Mouse (Mus musculus) intestine, embryonic 14.5 days (tissue): ENCODE measurements around the gene Dnajb2. TPM values are rescaled to one million over a fixed set of nuclear protein-coding genes. Genes with fewer than 3 reads are reported as not detected.
A peak's percentile ranks its signal among the peaks of the same experiment; 100 is the strongest.

Source experiments
- ATAC-seq: fragments of 200-750 bp; cut with Nextera tagmentation; replicated peaks from 2 replicates; pipeline ENCODE4 v1.8.0; 2017; ENCODE audit warnings: low read depth, moderate number of reproducible peaks, moderate TSS enrichment, moderate library complexity; ENCODE audit not compliant: low FRiP score, low TSS enrichment
- DNase-seq: peaks from one replicate; pipeline ENCODE4 v3.0.0-alpha.2; 2018; ENCODE audit warnings: low spot score
- H3K27ac ChIP-seq: fragments of 300-500 bp; sonication (generic); 2 replicates; pipeline ENCODE4 v1.5.1; 2014; ENCODE audit warnings: low read depth, mild to moderate bottlenecking, control low read depth
- H3K27me3 ChIP-seq: fragments of 300-500 bp; sonication (generic); replicated peaks from 2 replicates; pipeline ENCODE4 v1.6.1; 2014; ENCODE audit warnings: low read length, control low read depth; ENCODE audit not compliant: control insufficient read depth, insufficient read depth
- H3K36me3 ChIP-seq: fragments of 300-500 bp; sonication (generic); 2 replicates; pipeline ENCODE4 v1.6.1; 2014; ENCODE audit warnings: low read length, control low read depth; ENCODE audit not compliant: control insufficient read depth, insufficient read depth
- H3K4me1 ChIP-seq: fragments of 300-500 bp; sonication (generic); replicated peaks from 2 replicates; pipeline ENCODE4 v1.6.1; 2014; ENCODE audit warnings: low read length, control low read depth, mixed read lengths; ENCODE audit not compliant: control insufficient read depth, insufficient read depth
- H3K4me2 ChIP-seq: fragments of 300-500 bp; sonication (generic); 2 replicates; pipeline ENCODE4 v1.6.1; 2014; ENCODE audit warnings: low read length
- H3K4me3 ChIP-seq: fragments of 300-500 bp; sonication (generic); 2 replicates; pipeline ENCODE4 v1.5.1; 2014; ENCODE audit warnings: low read depth, low read length, control low read depth, mixed read lengths
- H3K9ac ChIP-seq: fragments of 300-500 bp; sonication (generic); 2 replicates; pipeline ENCODE4 v1.6.1; 2014; ENCODE audit warnings: mild to moderate bottlenecking, low read length
- H3K9me3 ChIP-seq: fragments of 300-500 bp; sonication (generic); 2 replicates; pipeline ENCODE4 v1.6.1; 2016; ENCODE audit warnings: low read length, control low read depth; ENCODE audit not compliant: control insufficient read depth
- WGBS: fragments of 180-500 bp; shearing (Covaris S2); extraction: QIAGEN DNeasy Blood & Tissue Kit; methylation state at CpG from one replicate; pipeline ENCODE4 v1.1.7; 2014; 5-methylcytosine and 5-hydroxymethylcytosine counted together
- polyA plus RNA-seq: library from polyadenylated mRNA; unstranded; fragments of >200 nt; fragmentation: Nextera tagmentation; extraction: Ambion mirVana; gene quantifications from 2 replicates; pipeline ENCODE4 v1.2.1, GENCODE M21; 2014

The Dnajb2 gene
- 14.2 TPM in 2 replicates for polyA plus RNA-seq

DNA sequence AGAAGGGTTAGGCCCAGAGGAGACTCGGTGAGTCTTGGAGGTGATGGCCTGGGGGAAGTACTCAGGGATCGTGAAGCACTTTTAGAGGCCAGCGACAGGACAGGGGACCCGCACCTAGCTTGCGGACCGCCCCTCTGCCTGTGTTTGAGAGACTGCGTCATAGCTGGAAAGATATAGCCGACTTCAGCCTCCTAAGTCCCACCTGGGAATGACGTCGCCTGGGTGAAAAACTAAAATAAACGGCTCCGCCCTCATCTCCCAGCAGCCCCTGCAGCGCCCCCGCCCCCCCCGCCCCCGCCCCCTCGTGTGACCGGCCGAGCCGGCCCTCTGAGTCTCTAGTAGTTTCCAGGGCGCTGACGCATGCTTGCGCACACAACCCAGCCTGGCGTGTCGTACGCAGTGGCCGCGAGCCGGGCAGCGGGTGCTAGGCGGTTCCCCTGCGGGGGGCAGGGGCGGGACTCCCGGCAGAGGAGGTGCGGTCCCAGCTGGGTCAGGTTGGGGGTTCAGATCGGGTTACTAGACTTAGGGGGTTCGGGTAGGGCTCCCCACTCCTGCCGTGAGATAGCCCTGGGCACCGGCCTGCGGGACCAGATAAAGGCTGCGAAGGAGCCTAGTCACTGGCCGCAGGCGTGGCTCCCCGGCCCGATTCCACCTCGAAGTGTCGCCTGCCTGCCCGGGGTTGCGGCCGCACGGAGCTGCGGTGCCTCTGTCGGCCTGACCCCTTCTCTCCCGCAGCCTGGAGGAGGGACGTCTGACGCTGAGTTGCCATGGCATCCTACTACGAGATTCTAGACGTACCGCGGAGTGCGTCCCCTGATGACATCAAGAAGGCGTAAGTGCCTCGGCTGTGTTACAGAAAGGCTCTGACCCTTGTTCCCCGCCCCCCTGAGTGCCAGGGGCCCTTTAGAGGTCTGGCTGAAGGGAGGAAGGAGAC is at the start of gene Dnajb2:
TSS of gene Dnajb2 (plus strand) at position 290 of the 934 bp plus-strand sequence.
- Histone ChIP-seq H3K9ac (peak within 1 kb of the TSS; percentile 81), H3K36me3 (peaks cover 6% of the 10 kb centered on the region; the same call in 1 of the 2 replicates), H3K4me3 (peak within 1 kb of the TSS; percentile 69), H3K4me1 (peaks cover 6% of the 10 kb centered on the region; the same call in 1 of the 2 replicates), H3K4me2 (peak within 1 kb of the TSS; percentile 84), H3K27me3 (no peaks in the 10 kb centered on the region), H3K9me3 (no peaks in the 10 kb centered on the region), H3K27ac (peak within 1 kb of the TSS; percentile 64)
- peak; percentile 85 for DNase-seq
- ATAC-seq: peak; percentile 93
- under 1% methylated on average over 64 of the region's 64 CpGs for WGBS

DNA sequence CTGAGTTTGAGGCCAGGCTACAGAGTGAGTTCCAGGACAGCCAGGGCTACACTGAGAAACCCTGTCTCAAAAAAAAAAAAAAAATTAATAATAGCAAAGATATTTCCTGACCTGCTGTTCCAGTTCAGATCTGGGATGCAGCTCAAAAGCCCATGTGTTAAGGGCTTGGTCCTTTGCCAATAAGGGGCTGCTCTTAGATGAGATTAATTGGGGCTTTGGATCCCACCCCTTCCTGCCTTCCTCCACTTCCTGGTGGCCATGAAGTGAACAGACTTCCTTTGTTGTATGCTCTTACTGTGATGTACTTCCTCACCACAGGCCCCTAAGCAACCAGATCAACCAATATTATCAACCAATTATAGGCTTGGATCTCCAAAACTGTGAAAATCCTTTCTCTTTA is 49.1 kb upstream of the Dnajb2 start:
- no peak overlapping the region for H3K27ac ChIP-seq
- H3K4me1 ChIP-seq: peaks cover 9% of the 10 kb centered on the region
- no peak overlapping the region for H3K9ac ChIP-seq
- H3K9me3 ChIP-seq: no peaks in the 10 kb centered on the region
- no peak for DNase-seq
- no peak overlapping the region for H3K4me2 ChIP-seq
- H3K4me3 ChIP-seq: no peak overlapping the region
- H3K36me3 ChIP-seq: peaks cover 56% of the 10 kb centered on the region
- no peaks in the 10 kb centered on the region for H3K27me3 ChIP-seq
- no peak for ATAC-seq

DNA sequence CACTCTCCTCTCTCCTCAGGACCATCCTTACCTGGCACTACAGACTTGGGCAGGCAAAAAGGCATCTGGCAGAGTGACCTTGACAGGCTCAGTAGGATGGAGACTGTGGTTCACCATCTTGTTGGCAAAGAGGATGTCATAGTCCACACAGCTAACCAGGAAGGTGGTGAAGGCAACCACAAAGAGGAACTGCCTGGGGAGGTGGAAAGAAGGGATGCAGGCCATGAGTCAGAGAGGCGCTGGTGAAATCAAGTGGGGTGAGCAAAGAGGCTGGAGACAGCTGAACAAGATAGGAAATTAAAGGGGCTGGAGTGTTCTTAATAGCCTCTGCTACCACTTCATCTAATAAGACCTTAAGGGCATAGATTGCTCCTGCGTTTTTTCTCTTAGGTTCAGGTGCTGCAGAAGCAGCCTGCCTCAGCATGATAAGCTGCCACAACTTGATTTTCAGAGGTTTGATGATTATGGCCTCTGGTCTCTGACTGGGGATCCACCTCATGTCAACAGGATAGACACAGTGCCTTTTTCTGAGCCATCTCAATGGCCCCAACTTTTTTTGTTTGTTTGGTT is 48.2 kb upstream of the Dnajb2 start:
- 91% methylated on average over 2 of the region's 2 CpGs for WGBS
- no peak for DNase-seq
- no peaks in the 10 kb centered on the region for H3K27me3 ChIP-seq
- ATAC-seq: no peak
- peaks cover 11% of the 10 kb centered on the region for H3K4me1 ChIP-seq
- no peak overlapping the region for H3K27ac ChIP-seq
- peaks cover 47% of the 10 kb centered on the region for H3K36me3 ChIP-seq
- H3K9me3 ChIP-seq: no peaks in the 10 kb centered on the region
- no peak overlapping the region for H3K9ac ChIP-seq
- H3K4me2 ChIP-seq: no peak overlapping the region
- H3K4me3 ChIP-seq: no peak overlapping the region

DNA sequence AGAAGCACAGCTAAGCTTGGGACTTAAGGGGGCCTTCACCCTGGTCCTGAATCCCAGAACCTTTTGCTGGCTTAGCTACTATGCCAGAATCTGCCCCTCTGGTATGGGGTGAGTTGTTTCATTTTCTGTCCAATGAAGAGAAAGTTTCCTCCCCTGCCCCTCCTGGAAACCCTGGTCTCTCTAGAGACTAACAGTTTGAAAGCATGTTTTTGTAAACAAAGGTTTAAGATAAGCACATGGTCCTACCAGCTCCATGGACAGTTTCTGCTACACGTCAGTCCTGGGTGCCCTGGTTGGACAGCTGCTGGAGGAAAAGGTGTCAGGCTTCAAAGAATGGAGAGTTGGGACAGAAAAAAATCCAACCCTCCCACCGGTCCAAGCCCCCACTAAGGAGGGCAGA is 45.6 kb upstream of the Dnajb2 start:
- Histone ChIP-seq H3K9me3 (no peaks in the 10 kb centered on the region), H3K27me3 (no peaks in the 10 kb centered on the region), H3K4me2 (no peak overlapping the region), H3K4me1 (peaks cover 16% of the 10 kb centered on the region), H3K36me3 (peaks cover 35% of the 10 kb centered on the region), H3K27ac (no peak overlapping the region), H3K9ac (no peak overlapping the region), H3K4me3 (no peak overlapping the region)
- WGBS: 36% methylated on average over 2 of the region's 2 CpGs
- no peak for ATAC-seq
- DNase-seq: no peak

DNA sequence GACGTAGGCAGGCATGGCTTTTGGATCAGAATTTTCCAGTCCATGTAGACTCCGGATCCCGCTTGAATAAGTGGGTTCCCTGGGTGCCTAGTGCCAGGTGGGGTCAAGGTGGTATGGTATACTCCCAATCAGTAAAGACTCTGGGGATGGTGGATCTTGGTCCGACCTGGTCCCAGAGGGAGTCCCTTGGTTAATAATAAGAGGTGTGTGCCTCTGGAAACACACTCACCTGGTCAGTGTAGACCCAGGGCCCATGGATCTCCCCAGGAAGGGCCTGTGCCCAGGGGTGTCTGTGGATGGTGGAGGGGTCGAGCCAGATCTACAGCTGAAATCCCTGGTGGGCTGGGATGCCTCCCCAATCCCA is 45.0 kb upstream of the Dnajb2 start:
- H3K9ac ChIP-seq: peak overlapping the region; percentile 76
- ATAC-seq (no peak), DNase-seq (no peak)
- peak overlapping the region; percentile 90 for H3K4me3 ChIP-seq
- no peaks in the 10 kb centered on the region for H3K9me3 ChIP-seq
- 44% methylated on average over 5 of the region's 5 CpGs for WGBS
- no peaks in the 10 kb centered on the region for H3K27me3 ChIP-seq
- peaks cover 16% of the 10 kb centered on the region for H3K4me1 ChIP-seq
- peak overlapping the region; percentile 89 for H3K4me2 ChIP-seq
- H3K27ac ChIP-seq: peak overlapping the region; percentile 24; the same call in 1 of the 2 replicates
- peaks cover 35% of the 10 kb centered on the region for H3K36me3 ChIP-seq

DNA sequence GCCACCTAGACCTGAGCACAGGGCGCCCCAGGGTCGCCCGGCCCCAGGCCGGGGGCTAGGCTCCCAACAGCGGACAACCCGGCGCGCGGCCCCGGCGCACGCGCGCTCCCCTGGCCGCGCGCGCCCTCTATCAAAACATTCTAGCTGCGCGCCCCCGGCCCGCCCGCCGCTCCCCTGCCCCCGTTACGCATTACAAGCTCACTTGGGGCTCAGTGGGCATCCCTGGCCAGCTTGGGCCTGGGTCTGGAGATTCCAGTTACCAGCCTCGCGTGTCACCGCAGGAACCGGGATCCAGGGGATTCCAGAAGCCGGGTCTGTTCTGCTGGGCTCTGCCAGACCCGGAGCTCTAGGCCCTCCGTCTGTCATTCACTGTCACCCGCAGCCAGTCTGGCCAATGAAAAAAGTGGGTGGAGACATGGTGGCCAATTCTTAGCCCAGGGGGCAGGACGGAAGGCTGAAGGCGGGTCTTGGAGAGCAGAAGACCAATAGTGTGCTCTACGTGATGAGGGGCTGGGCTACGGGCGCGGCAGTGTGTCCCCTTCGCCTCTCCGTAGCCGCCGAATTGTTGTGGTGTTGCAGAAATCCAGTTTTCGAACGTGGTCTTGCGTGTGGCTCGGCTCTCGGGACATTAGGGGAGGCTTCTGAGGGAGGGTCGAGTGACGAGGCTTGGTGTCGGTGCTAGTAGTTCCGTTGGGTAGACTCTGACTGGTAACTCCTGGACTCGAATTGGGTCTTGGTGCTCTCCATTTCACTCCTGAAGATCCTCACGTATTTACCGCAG is 44.4 kb upstream of the Dnajb2 start, which contains the start of the genes Ankzf1 and Atg9a:
TSS of gene Ankzf1 (plus strand) at position 530 of the 781 bp plus-strand sequence.
TSS of gene Atg9a (minus strand) at position 575 of the 781 bp plus-strand sequence.
- Histone ChIP-seq H3K4me2 (peak within 1 kb of the TSS; percentile 89), H3K27ac (peak within 1 kb of the TSS; percentile 90), H3K4me1 (peaks cover 16% of the 10 kb centered on the region), H3K36me3 (peaks cover 35% of the 10 kb centered on the region), H3K9ac (peak within 1 kb of the TSS; percentile 81), H3K4me3 (peak within 1 kb of the TSS; percentile 90), H3K27me3 (no peaks in the 10 kb centered on the region), H3K9me3 (no peaks in the 10 kb centered on the region)
- ATAC-seq (peak; percentile 98), DNase-seq (peak; percentile 95)
- WGBS: under 1% methylated on average over 56 of the region's 56 CpGs

DNA sequence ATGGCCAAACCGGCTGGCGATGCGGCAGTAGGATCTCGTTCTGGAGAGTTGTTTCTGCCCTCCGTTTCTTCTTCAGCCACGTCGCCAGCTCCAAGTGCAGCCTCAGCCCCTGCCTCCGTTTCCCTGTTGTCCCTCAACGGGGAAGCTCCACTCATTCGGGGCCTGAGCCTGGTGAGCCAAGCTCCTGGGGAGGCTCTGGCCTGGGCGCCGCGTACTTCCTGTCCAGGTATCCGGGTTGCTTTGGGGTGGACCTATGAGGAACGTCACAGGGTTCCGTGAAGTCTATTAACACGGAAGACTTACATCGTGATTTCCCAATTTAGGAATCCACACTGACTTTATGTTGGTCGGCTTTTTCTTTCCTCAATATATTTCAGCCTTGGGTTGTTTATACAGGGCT is 43.8 kb upstream of the Dnajb2 start:
- peaks cover 16% of the 10 kb centered on the region for H3K4me1 ChIP-seq
- peak overlapping the region; percentile 81 for H3K4me2 ChIP-seq
- H3K36me3 ChIP-seq: peaks cover 35% of the 10 kb centered on the region
- DNase-seq (no peak), ATAC-seq (peak; percentile 57)
- under 1% methylated on average over 19 of the region's 19 CpGs for WGBS
- H3K9ac ChIP-seq: peak overlapping the region; percentile 81
- H3K27me3 ChIP-seq: no peaks in the 10 kb centered on the region
- H3K9me3 ChIP-seq: no peaks in the 10 kb centered on the region
- peak overlapping the region; percentile 90 for H3K4me3 ChIP-seq
- H3K27ac ChIP-seq: peak overlapping the region; percentile 90

DNA sequence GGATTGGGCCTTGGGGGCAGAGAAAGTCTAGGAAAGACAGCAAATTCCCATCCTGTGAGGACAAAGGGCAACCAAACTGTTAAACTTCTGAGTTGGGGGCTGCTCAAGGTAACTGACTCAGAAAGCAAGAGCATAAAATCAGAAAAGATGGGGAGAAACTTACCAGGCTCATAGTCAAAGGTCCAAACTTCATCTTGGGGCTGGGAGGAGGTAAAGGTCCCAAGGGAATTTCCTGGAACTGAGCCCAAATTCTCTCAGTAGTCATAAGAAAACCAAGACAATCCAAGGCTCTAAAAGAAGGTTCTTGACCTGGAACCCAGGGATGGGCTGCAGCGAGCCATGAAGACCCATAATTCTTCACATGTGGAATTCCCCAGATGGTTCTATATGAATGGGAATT is 35.0 kb upstream of the Dnajb2 start:
- H3K27ac ChIP-seq: no peak overlapping the region
- H3K4me2 ChIP-seq: no peak overlapping the region
- DNase-seq (no peak), ATAC-seq (no peak)
- H3K9ac ChIP-seq: no peak overlapping the region
- WGBS: 82% methylated on average over 1 of the region's 1 CpGs
- H3K27me3 ChIP-seq: no peaks in the 10 kb centered on the region
- peaks cover 51% of the 10 kb centered on the region for H3K36me3 ChIP-seq
- H3K4me3 ChIP-seq: no peak overlapping the region
- H3K4me1 ChIP-seq: no peaks in the 10 kb centered on the region
- H3K9me3 ChIP-seq: no peaks in the 10 kb centered on the region
